Comparison of ENCODE assay signal across 8 mouse cellular contexts in the genomic region with DNA sequence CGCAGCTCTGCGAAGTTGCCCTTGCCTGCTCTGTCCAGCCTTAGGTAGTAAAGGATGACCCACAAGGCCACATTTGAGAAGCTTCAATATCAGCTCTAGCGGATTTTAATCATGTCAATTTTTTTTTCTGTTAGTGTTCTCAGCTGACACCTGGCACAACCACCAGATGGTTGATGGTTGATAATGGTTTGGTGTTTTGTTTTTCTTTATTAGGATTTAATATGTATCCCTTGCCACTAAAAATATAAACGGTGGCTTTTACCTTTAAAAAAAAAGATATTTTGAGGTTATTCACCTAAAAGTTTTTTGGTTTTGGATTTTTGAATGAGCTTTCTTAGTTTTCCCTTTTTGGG. TPM values are rescaled to one million over a fixed set of nuclear protein-coding genes. Genes with fewer than 3 reads are reported as not detected.
DNase-seq lines count a peak whose midpoint lies in the region; ATAC-seq and TF ChIP-seq lines count a peak whose summit lies in the region.

No protein-coding gene starts in this region.

- no peak for ATAC-seq in kidney, postnatal 0 days (replicated peaks; ENCODE audit: low FRiP score, low read depth)
- ATAC-seq in hindbrain, postnatal 0 days: no peak
- ATAC-seq in midbrain, embryonic 16.5 days: no peak

- 7% methylated on average over 4 of the region's 4 CpGs for WGBS in kidney, postnatal 0 days
- WGBS in embryonic facial prominence, embryonic 10.5 days: 8% methylated on average over 4 of the region's 4 CpGs
- WGBS in hindbrain, postnatal 0 days: 11% methylated on average over 4 of the region's 4 CpGs
- WGBS in midbrain, embryonic 16.5 days: 7% methylated on average over 4 of the region's 4 CpGs

- no peak for DNase-seq in kidney, postnatal 0 days (ENCODE audit: low spot score)
- DNase-seq in kidney, postnatal 14 days: no peak
- no peak for DNase-seq in embryonic facial prominence, embryonic 10.5 days (ENCODE audit: low spot score)
- no peak for DNase-seq in hindbrain, postnatal 0 days (ENCODE audit: low spot score)
- DNase-seq in adrenal gland, postnatal 10 days: no peak
- DNase-seq in right cerebral cortex, postnatal 25 days: no peak
- DNase-seq in right cerebral cortex, postnatal 10 days (ENCODE audit: low spot score in 2 of 2): no peak

- TF ChIP-seq CTCF in kidney, postnatal 0 days (IDR thresholded peaks at IDR 0.05; ENCODE audit: low read depth): no peak
- no peak for TF ChIP-seq CTCF in hindbrain, postnatal 0 days (IDR thresholded peaks at IDR 0.05; ENCODE audit: low read depth)

- H3K27ac ChIP-seq in kidney, postnatal 0 days: peak overlapping the region; percentile 100
- peak overlapping the region; percentile 99 for H3K27ac ChIP-seq in embryonic facial prominence, embryonic 10.5 days (replicated peaks)
- peak overlapping the region; percentile 100 for H3K27ac ChIP-seq in hindbrain, postnatal 0 days
- H3K27ac ChIP-seq in midbrain, embryonic 16.5 days (ENCODE audit: low read length): peak overlapping the region; percentile 96

- no peaks in the 10 kb centered on the region for H3K27me3 ChIP-seq in kidney, postnatal 0 days (ENCODE audit: insufficient read depth, low read length)
- no peaks in the 10 kb centered on the region for H3K27me3 ChIP-seq in embryonic facial prominence, embryonic 10.5 days (replicated peaks; ENCODE audit: low read depth, poor library complexity, severe bottlenecking)
- H3K27me3 ChIP-seq in hindbrain, postnatal 0 days (ENCODE audit: insufficient read depth, low read length): no peaks in the 10 kb centered on the region
- H3K27me3 ChIP-seq in midbrain, embryonic 16.5 days (ENCODE audit: control insufficient read depth, insufficient read depth, low read depth, low read length): no peaks in the 10 kb centered on the region

- H3K9ac ChIP-seq in kidney, postnatal 0 days (ENCODE audit: low read depth, low read length): peak overlapping the region; percentile 99
- H3K9ac ChIP-seq in hindbrain, postnatal 0 days (replicated peaks; ENCODE audit: low read length): peak overlapping the region; percentile 97
- peak overlapping the region; percentile 99 for H3K9ac ChIP-seq in midbrain, embryonic 16.5 days (ENCODE audit: low read depth, low read length)

- H3K36me3 ChIP-seq in kidney, postnatal 0 days (ENCODE audit: insufficient read depth, low read length): peaks cover 3% of the 10 kb centered on the region
- peaks cover 21% of the 10 kb centered on the region for H3K36me3 ChIP-seq in embryonic facial prominence, embryonic 10.5 days (replicated peaks)
- H3K36me3 ChIP-seq in hindbrain, postnatal 0 days (ENCODE audit: insufficient read depth, low read length): peaks cover 2% of the 10 kb centered on the region; the same call in 1 of the 2 replicates
- H3K36me3 ChIP-seq in midbrain, embryonic 16.5 days (ENCODE audit: control insufficient read depth, insufficient read depth, low read length): peaks cover 7% of the 10 kb centered on the region

- H3K4me3 ChIP-seq in kidney, postnatal 0 days (replicated peaks; ENCODE audit: low read depth, low read length): peak overlapping the region; percentile 89
- H3K4me3 ChIP-seq in embryonic facial prominence, embryonic 10.5 days: peak overlapping the region; percentile 97
- peak overlapping the region; percentile 96 for H3K4me3 ChIP-seq in hindbrain, postnatal 0 days (ENCODE audit: low read length)
- peak overlapping the region; percentile 92 for H3K4me3 ChIP-seq in midbrain, embryonic 16.5 days (ENCODE audit: low read depth, low read length)

- H3K4me1 ChIP-seq in kidney, postnatal 0 days (replicated peaks; ENCODE audit: insufficient read depth, low read length): peaks cover 3% of the 10 kb centered on the region; the same call in 1 of the 2 replicates
- 0 out of 2 replicates have a peak, but pooled peaks cover 3% of the 10 kb centered on the region for H3K4me1 ChIP-seq in embryonic facial prominence, embryonic 10.5 days
- no peaks in the 10 kb centered on the region for H3K4me1 ChIP-seq in hindbrain, postnatal 0 days (ENCODE audit: insufficient read depth, low read length)
- peaks cover 10% of the 10 kb centered on the region; the same call in 1 of the 2 replicates for H3K4me1 ChIP-seq in midbrain, embryonic 16.5 days (ENCODE audit: control insufficient read depth, insufficient read depth, low read length)

- H3K9me3 ChIP-seq in kidney, postnatal 0 days (replicated peaks; ENCODE audit: low read length): no peaks in the 10 kb centered on the region; the same call in 1 of the 2 replicates
- H3K9me3 ChIP-seq in embryonic facial prominence, embryonic 10.5 days: peaks cover 4% of the 10 kb centered on the region; the same call in 1 of the 2 replicates
- no peaks in the 10 kb centered on the region for H3K9me3 ChIP-seq in hindbrain, postnatal 0 days (ENCODE audit: low read length)
- H3K9me3 ChIP-seq in midbrain, embryonic 16.5 days (replicated peaks; ENCODE audit: control insufficient read depth, low read length, poor library complexity, severe bottlenecking): no peaks in the 10 kb centered on the region

- H3K4me2 ChIP-seq in kidney, postnatal 0 days (ENCODE audit: low read length): peak overlapping the region; percentile 56
- peak overlapping the region; percentile 58 for H3K4me2 ChIP-seq in hindbrain, postnatal 0 days (ENCODE audit: low read depth, low read length)
- peak overlapping the region; percentile 64 for H3K4me2 ChIP-seq in midbrain, embryonic 16.5 days (ENCODE audit: low read length)

RNA-seq across cellular contexts. Expression of gene Klhl24, which starts 1.0 kb away (rescaled TPM):
- polyA plus RNA-seq in kidney, postnatal 0 days (2015; fragmentation: Nextera tagmentation; extraction: Ambion mirVana): 38.7 and 39.7 TPM in 2 replicates
- 25.9 and 27.7 TPM in 2 replicates for polyA plus RNA-seq in embryonic facial prominence, embryonic 10.5 days (2016; fragmentation: Nextera tagmentation; extraction: Ambion mirVana)
- 75.5 and 80.7 TPM in 2 replicates for total RNA-seq in hindbrain, postnatal 0 days (2014; rRNA removed)
- 34.8 and 36.2 TPM in 2 replicates for polyA plus RNA-seq in hindbrain, postnatal 0 days (2015; fragmentation: Nextera tagmentation; extraction: Ambion mirVana)
- polyA plus RNA-seq in midbrain, embryonic 16.5 days (2015; fragmentation: Nextera tagmentation; extraction: Ambion mirVana): 48.3 and 55.1 TPM in 2 replicates
- total RNA-seq in adrenal gland, postnatal 10 days (2021): 10 to 100 TPM; 79.1 to 94.7 TPM

RNA-seq across cellular contexts. Expression of gene Yeats2, which starts 42.5 kb away (rescaled TPM):
- 12.5 and 12.7 TPM in 2 replicates for polyA plus RNA-seq in kidney, postnatal 0 days (2015; fragmentation: Nextera tagmentation; extraction: Ambion mirVana)
- 52.7 and 55.9 TPM in 2 replicates for polyA plus RNA-seq in embryonic facial prominence, embryonic 10.5 days (2016; fragmentation: Nextera tagmentation; extraction: Ambion mirVana)
- total RNA-seq in hindbrain, postnatal 0 days (2014; rRNA removed): 43.6 and 48.6 TPM in 2 replicates
- polyA plus RNA-seq in hindbrain, postnatal 0 days (2015; fragmentation: Nextera tagmentation; extraction: Ambion mirVana): 11.1 and 11.4 TPM in 2 replicates
- 18.6 and 21.8 TPM in 2 replicates for polyA plus RNA-seq in midbrain, embryonic 16.5 days (2015; fragmentation: Nextera tagmentation; extraction: Ambion mirVana)
- total RNA-seq in adrenal gland, postnatal 10 days (2021): 10 to 100 TPM; 29.5 to 46.7 TPM
